Mouse (Mus musculus): ENCODE data around the gene Pparg.

DNA sequence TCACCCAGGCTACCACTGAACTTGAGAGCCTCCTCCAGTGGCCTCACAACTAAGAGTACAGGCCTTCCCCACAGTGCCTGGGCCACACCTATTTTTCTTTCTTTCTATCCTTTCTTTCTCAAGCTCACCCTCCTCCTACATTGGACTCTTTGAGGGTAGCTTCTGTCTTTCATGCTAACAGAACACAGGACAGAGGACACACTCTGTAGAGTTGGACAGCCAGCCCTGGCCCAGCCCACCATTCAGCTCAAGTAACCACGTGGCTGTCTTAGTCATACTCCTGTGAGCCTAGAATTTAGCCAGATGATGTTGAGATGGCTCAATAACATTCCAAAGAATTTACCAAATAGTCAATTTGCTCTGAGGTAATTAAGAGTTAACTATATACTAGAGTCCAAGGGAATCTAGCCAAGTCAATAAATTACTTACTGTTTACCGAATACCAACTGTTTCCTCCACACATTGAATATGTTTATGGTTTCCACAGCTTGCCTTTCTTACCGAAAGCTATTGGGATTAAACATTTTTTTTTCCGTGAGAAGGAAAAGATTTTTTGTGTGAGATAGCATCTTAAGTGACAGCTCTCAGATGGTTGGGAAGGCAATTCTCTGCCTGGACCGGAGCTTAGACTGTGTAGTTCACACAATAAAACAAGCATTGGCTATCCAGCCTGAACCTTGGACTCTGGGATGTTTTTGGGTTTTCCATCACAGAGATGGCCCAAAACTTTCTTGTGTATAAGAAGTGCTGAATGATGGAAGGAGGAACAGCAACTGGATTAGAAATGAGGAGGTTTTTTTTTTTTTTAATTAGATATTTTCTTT lies 10.9 kb upstream of the Pparg start:
- no peak for TF ChIP-seq POLR2A (IDR thresholded peaks at IDR 0.05; ENCODE audit: low read depth, low read length)
- no peak for TF ChIP-seq CTCF (IDR thresholded peaks at IDR 0.05; ENCODE audit: borderline replicate concordance, insufficient read depth, low read length)

Measured in embryonic fibroblast, embryonic 13.5 days (primary cell).